ENCODE assay signal across 18 mouse cellular contexts in genomic region chr10:127893163-127894022, GRCm38 (mm10). TPM values are rescaled to one million over a fixed set of nuclear protein-coding genes. Genes with fewer than 3 reads are reported as not detected.
A peak's percentile ranks its signal among the peaks of the same experiment; 100 is the strongest.
DNase-seq lines count a peak whose midpoint lies in the region; ATAC-seq and TF ChIP-seq lines count a peak whose summit lies in the region.
"Not testable (repeated sequence)": the region's sequence is repeated elsewhere in the genome, so short reads cannot be mapped to it uniquely, and the experiment has no call there.
"Had no signal": no experiment of that assay in that cellular context is flagged by ENCODE, and none has a peak within 500 bp of the region (broad histone marks: within the 10 kb centered on the region; RNA-seq: fewer than 3 reads in every experiment).

No protein-coding gene starts in this region.

- H3K4me1 ChIP-seq in lung, embryonic 14.5 days (ENCODE audit: insufficient read depth): not testable (repeated sequence)

- H3K27me3 ChIP-seq in lung, embryonic 14.5 days (ENCODE audit: insufficient read depth, low read length): not testable (repeated sequence)

- WGBS in lung, embryonic 14.5 days: 44% methylated on average over 5 of the region's 5 CpGs

- not testable (repeated sequence) for H3K4me2 ChIP-seq in lung, embryonic 14.5 days

- DNase-seq in A20 (ENCODE audit: low read depth, low spot score): peak; percentile 10
- peak; percentile 12 for DNase-seq in adipocyte (ENCODE audit: low spot score)
- peak; percentile 93 for DNase-seq in kidney, adult 9 months
- peak; percentile 46 for DNase-seq in liver
- peak; percentile 61 for DNase-seq in lung, embryonic 14.5 days
- DNase-seq in thymus, postnatal 10 days (ENCODE audit: low spot score in 2 of 2): peak; percentile 6 to 21

- H3K4me3 ChIP-seq in lung, embryonic 14.5 days (ENCODE audit: low read depth, low read length): not testable (repeated sequence)

- not testable (repeated sequence) for H3K27ac ChIP-seq in lung, embryonic 14.5 days (ENCODE audit: low read depth)

- H3K9ac ChIP-seq in lung, embryonic 14.5 days: not testable (repeated sequence)

- not testable (repeated sequence) for TF ChIP-seq CTCF in lung, embryonic 14.5 days (IDR thresholded peaks at IDR 0.05; ENCODE audit: low read depth)

- peak; percentile 68 to 89 for ATAC-seq in hematopoietic stem cell, adult 5-6 weeks (replicated peaks in 1 of 2; ENCODE audit: insufficient read depth in 1 of 2, low FRiP score in 2 of 2, low TSS enrichment in 1 of 2, low read depth in 1 of 2, poor library complexity in 2 of 2, severe bottlenecking in 2 of 2)
- peak; percentile 76; the same call in 1 of the 2 replicates for ATAC-seq in lung, embryonic 14.5 days (ENCODE audit: insufficient read depth)
- ATAC-seq in megakaryocyte progenitor cell, adult 5-6 weeks (replicated peaks; ENCODE audit: poor library complexity): peak; percentile 87

- H3K36me3 ChIP-seq in lung, embryonic 14.5 days (ENCODE audit: insufficient read depth): not testable (repeated sequence)

- not testable (repeated sequence) for H3K9me3 ChIP-seq in lung, embryonic 14.5 days (ENCODE audit: low read depth, low read length)

RNA-seq across cellular contexts. Expression of gene Rdh7, which starts 4.8 kb away (rescaled TPM):
- total RNA-seq in hematopoietic stem cell, adult 5-6 weeks (2017): not detected in 2 replicates
- not detected in 2 replicates for polyA plus RNA-seq in lung, embryonic 14.5 days (2014; fragmentation: Nextera tagmentation; extraction: Ambion mirVana)
- not detected in 2 replicates for total RNA-seq in megakaryocyte progenitor cell, adult 5-6 weeks (2015)
- not detected in 2 replicates for total RNA-seq in megakaryocyte progenitor cell, adult 5-6 weeks (2017)
- total RNA-seq: layer of hippocampus, adult 8-10 months; left cerebral cortex, adult 8-10 months had no signal
- polyA plus RNA-seq: cortical plate, adult 2 months; forebrain, embryonic 13.5 days; heart, postnatal 0 days; hindbrain, embryonic 14.5 days; limb, embryonic 13.5 days; midbrain, embryonic 12.5 days; myocyte had no signal

RNA-seq across cellular contexts. Expression of gene Sdr9c7, which starts 4.9 kb away (rescaled TPM):
- total RNA-seq in hematopoietic stem cell, adult 5-6 weeks (2017): not detected in 2 replicates
- polyA plus RNA-seq in lung, embryonic 14.5 days (2014; fragmentation: Nextera tagmentation; extraction: Ambion mirVana): not detected in 2 replicates
- not detected in 2 replicates for total RNA-seq in megakaryocyte progenitor cell, adult 5-6 weeks (2015)
- total RNA-seq in megakaryocyte progenitor cell, adult 5-6 weeks (2017): not detected in 2 replicates
- total RNA-seq: layer of hippocampus, adult 8-10 months; left cerebral cortex, adult 8-10 months had no signal
- polyA plus RNA-seq: forebrain, embryonic 13.5 days; heart, postnatal 0 days; hindbrain, embryonic 14.5 days; limb, embryonic 13.5 days; midbrain, embryonic 12.5 days; myocyte had no signal

RNA-seq across cellular contexts. Expression of gene Rdh16f2, which starts 27.1 kb away (rescaled TPM):
- total RNA-seq in hematopoietic stem cell, adult 5-6 weeks (2017): not detected in 2 replicates
- polyA plus RNA-seq in lung, embryonic 14.5 days (2014; fragmentation: Nextera tagmentation; extraction: Ambion mirVana): not detected in 2 replicates
- total RNA-seq in megakaryocyte progenitor cell, adult 5-6 weeks (2015): not detected in 2 replicates
- not detected in 2 replicates for total RNA-seq in megakaryocyte progenitor cell, adult 5-6 weeks (2017)
- total RNA-seq: layer of hippocampus, adult 8-10 months; left cerebral cortex, adult 8-10 months had no signal
- polyA plus RNA-seq: cortical plate, adult 2 months; forebrain, embryonic 13.5 days; heart, postnatal 0 days; hindbrain, embryonic 14.5 days; limb, embryonic 13.5 days; midbrain, embryonic 12.5 days had no signal

RNA-seq across cellular contexts. Expression of gene Rdh19, which starts 43.7 kb away (rescaled TPM):
- not detected in 2 replicates for total RNA-seq in hematopoietic stem cell, adult 5-6 weeks (2017)
- not detected in 2 replicates for polyA plus RNA-seq in lung, embryonic 14.5 days (2014; fragmentation: Nextera tagmentation; extraction: Ambion mirVana)
- total RNA-seq in megakaryocyte progenitor cell, adult 5-6 weeks (2015): not detected in 2 replicates
- not detected in 2 replicates for total RNA-seq in megakaryocyte progenitor cell, adult 5-6 weeks (2017)
- total RNA-seq: layer of hippocampus, adult 8-10 months; left cerebral cortex, adult 8-10 months had no signal
- polyA plus RNA-seq: cortical plate, adult 2 months; forebrain, embryonic 13.5 days; gonadal fat pad, adult 2 months; heart, postnatal 0 days; hindbrain, embryonic 14.5 days; limb, embryonic 13.5 days; midbrain, embryonic 12.5 days; myocyte had no signal

Comparison
In these comparisons a context has a peak if more than half of its experiments do, and no peak if none do; other contexts are left out.
1. DNase-seq: peak in every context shown above with its lines; median percentile 93 in kidney, adult 9 months; 61 in lung, embryonic 14.5 days; 46 in liver; 14 in thymus, postnatal 10 days; 12 in adipocyte; 10 in A20.